Mouse (Mus musculus) adrenal gland, adult 2 months (tissue): ENCODE results near the gene Dhx33. TPM values are rescaled to one million over a fixed set of nuclear protein-coding genes. Genes with fewer than 3 reads are reported as not detected.

Experiments
- DNase-seq: peaks from one replicate; pipeline ENCODE4 v3.0.0; 2021
- long read RNA-seq: library from polyadenylated mRNA; stranded (forward); transcript quantifications from one replicate; pipeline ENCODE4 v2.0.0, GENCODE M21; 2021
- polyA plus RNA-seq: library from polyadenylated mRNA; depleted of rRNA; stranded (reverse); fragments of >200 nt; gene quantifications from 2 replicates; pipeline ENCODE4 v1.2.3, GENCODE M21; 2012; rRNA removed
- total RNA-seq, 2 experiments: library from RNA; stranded (reverse); gene quantifications; 2 replicates each; pipeline ENCODE4 v1.2.3; 2021

The Dhx33 gene
- total RNA-seq (10 to 100 TPM; 20.4 to 35.6 TPM), polyA plus RNA-seq (28.0 and 46.2 TPM in 2 replicates)
- long read RNA-seq, full-length matches to known transcripts: 4 of 10 reads
- long read RNA-seq, partial matches to known transcripts: 3 of 10 reads
- long read RNA-seq, other reads (novel, unspliced or antisense): 3 of 10 reads

- peak; percentile 98 for DNase-seq
Observed at GRCm38 (mm10) chr11:71004316-71004773, at the start of gene Dhx33. TSS of gene Dhx33 (minus strand) at chr11:71004437.

GRCm38 (mm10) chr11:71052554-71052953, 48.3 kb upstream of the Dhx33 start:
- peak; percentile 11 for DNase-seq

- peak; percentile 59 for DNase-seq
Observed at GRCm38 (mm10) chr11:71039526-71040298, 35.5 kb upstream of the Dhx33 start.

GRCm38 (mm10) chr11:71033163-71033761, 29.0 kb upstream of the Dhx33 start, which contains the start of gene 6330403K07Rik:
TSS of gene 6330403K07Rik (minus strand) at chr11:71033513.
- DNase-seq: peak; percentile 24

- no peak for DNase-seq
Observed at GRCm38 (mm10) chr11:71032491-71033162, 28.4 kb upstream of the Dhx33 start.

GRCm38 (mm10) chr11:71032070-71032469, 27.8 kb upstream of the Dhx33 start:
- no peak for DNase-seq

GRCm38 (mm10) chr11:71029403-71030118, 25.3 kb upstream of the Dhx33 start:
- no peak for DNase-seq

GRCm38 (mm10) chr11:71028280-71028679, 24.0 kb upstream of the Dhx33 start:
- peak; percentile 18 for DNase-seq

- peak; percentile 99 for DNase-seq
Observed at GRCm38 (mm10) chr11:71019201-71020068, 15.2 kb upstream of the Dhx33 start, which contains the start of the genes Mis12 and Derl2. TSS of gene Mis12 (plus strand) at chr11:71019611. TSS of gene Derl2 (minus strand) at chr11:71019841.

GRCm38 (mm10) chr11:71018416-71019200, 14.4 kb upstream of the Dhx33 start:
- no peak for DNase-seq

- no peak for DNase-seq
Observed at GRCm38 (mm10) chr11:71017051-71017450, 12.8 kb upstream of the Dhx33 start.

GRCm38 (mm10) chr11:71012743-71013142, 8.5 kb upstream of the Dhx33 start:
- DNase-seq: peak; percentile 17

- DNase-seq: peak; percentile 59
Observed at GRCm38 (mm10) chr11:71008321-71008720, 4.1 kb upstream of the Dhx33 start.

- DNase-seq: no peak
Observed at GRCm38 (mm10) chr11:71007831-71008230, 3.6 kb upstream of the Dhx33 start.

- peak; percentile 66 for DNase-seq
Observed at GRCm38 (mm10) chr11:71007026-71007425, 2.8 kb upstream of the Dhx33 start.

GRCm38 (mm10) chr11:71005046-71005445, 809 bp upstream of the Dhx33 start:
- DNase-seq: no peak

GRCm38 (mm10) chr11:71003611-71004315, 474 bp downstream of the Dhx33 start:
- DNase-seq: no peak

GRCm38 (mm10) chr11:71001167-71001566, 3.1 kb downstream of the Dhx33 start:
- DNase-seq: no peak
